Mouse (Mus musculus) G1E-ER4 (cell line): ENCODE data around the gene Gm2030. TPM values are rescaled to one million over a fixed set of nuclear protein-coding genes. Genes with fewer than 3 reads are reported as not detected.
"Not testable (repeated sequence)": the region's sequence is repeated elsewhere in the genome, so short reads cannot be mapped to it uniquely, and the experiment has no call there.

ENCODE experiments used
- GATA1 ChIP-seq: IDR thresholded peaks from one replicate; pipeline ENCODE4 v1.8.0; 2012; ENCODE audit warnings: low read length, inconsistent platforms
- polyA plus RNA-seq: library from polyadenylated mRNA; stranded (reverse); fragments of >175 nt; gene quantifications from 2 replicates; pipeline ENCODE4 v1.2.3, GENCODE M21; 2012

Gene Gm2030
- polyA plus RNA-seq, result not detected in 2 replicates

DNA sequence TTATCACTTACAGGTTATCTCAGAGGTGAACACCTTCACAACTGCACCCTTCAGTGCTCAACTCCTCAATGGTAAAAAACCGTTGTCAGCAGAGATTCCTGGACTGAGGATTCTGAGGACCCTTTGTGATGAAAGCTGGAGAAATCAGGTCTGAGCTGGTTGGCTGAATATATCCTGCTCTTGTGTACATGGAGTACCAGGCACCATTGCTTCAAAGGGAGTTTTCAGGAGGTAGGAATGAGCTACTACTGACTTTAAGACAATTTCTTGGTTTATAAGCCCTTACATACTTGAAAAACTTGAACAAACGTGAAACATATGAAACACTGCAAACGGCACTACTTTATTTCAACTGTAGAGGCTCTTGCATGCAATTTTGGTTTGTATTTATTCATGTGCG lies at the start of gene Gm2030:
Gene Gm2030, minus strand, starts transcription at position 101 of the 400 bp plus-strand sequence.
- not testable (repeated sequence) for TF ChIP-seq GATA1

Other genes starting within 250 kb of the Gm2030 start
- gene Gm2012, start 78.7 kb downstream of the Gm2030 start, polyA plus RNA-seq, result not detected in 2 replicates
- gene Slx, start 235.5 kb upstream of the Gm2030 start, polyA plus RNA-seq, result not detected in 2 replicates